Mouse (Mus musculus): ENCODE results near the gene Qrich2. TPM values are rescaled to one million over a fixed set of nuclear protein-coding genes. Genes with fewer than 3 reads are reported as not detected.
A peak's percentile ranks its signal among the peaks of the same experiment; 100 is the strongest.
"Not testable (repeated sequence)": the region's sequence is repeated elsewhere in the genome, so short reads cannot be mapped to it uniquely, and the experiment has no call there.

Gene Qrich2
- total RNA-seq, 2 experiments from 2014 or later = 0.07 TPM; not detected in 1

DNA sequence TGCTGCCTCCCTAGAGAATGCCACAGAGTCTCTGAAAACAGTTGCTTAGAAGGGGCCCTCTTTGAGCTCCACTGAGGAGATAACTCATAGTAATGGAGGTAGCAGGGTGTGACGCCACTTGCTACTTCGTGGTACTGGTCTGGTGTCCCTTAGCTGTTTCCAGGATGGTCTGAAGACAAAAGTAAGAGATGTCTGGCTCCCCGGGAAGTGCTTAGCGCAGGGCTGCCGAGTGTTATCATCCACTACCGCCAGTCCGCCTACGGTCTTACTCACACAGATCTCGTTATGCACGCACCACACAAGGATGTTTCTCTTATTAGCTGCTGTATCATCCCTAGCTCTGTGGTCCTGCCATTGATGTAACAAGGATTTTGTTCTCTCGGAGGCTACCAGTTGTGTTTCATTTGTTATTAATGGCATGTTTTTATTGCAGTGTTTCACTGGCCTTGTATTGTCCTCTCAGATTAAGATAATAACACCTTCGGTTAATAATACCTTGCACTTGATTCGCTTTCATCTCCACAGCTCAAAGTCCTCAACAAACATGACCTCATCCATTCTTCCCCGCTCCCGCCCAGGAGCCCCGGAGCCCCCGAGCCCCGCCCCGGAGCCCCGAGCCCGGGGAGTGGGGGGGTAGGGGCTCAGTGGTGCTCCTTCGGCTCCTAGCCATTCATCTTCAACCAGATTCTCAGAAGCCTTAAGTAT, 35.2 kb downstream of the Qrich2 start:
- DNase-seq (ENCODE audit: low spot score in 2 of 2) = no peak

DNA sequence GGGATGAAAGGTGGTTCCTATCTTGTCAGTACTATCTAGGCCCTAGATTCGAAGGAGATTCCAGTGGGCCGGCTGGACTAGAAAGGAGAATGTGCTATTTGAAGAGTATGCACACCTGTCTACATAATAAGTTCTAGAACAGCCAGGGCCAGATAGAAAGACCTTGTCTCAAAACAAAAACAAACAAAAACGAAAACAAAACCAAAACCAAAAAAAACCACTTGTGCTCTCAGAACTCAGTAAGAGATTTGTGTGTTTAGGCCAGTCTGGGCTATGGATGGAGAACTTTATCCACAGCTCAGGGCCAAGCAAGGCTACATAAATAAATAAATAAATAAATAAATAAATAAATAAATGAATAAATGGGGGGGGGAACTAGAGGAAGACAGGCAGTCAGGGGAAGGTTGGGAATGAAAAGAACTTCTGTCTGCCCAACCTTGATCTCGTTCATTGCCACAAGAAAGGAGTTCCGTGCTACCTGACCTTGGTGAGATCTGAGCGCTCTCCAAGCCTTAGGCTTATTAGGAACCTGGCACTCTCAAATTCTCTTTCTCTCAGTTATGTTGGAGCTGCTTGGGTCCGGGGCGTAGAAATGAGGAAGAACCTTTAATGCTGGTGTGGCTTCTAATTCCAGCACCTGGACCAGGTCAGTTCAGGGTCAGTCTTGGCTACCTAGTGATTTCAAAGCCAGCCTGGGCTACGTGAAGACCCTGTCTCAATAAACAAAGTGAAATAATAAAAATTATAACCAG, 36.0 kb downstream of the Qrich2 start:
- DNase-seq (ENCODE audit: low spot score in 2 of 2) = no peak

DNA sequence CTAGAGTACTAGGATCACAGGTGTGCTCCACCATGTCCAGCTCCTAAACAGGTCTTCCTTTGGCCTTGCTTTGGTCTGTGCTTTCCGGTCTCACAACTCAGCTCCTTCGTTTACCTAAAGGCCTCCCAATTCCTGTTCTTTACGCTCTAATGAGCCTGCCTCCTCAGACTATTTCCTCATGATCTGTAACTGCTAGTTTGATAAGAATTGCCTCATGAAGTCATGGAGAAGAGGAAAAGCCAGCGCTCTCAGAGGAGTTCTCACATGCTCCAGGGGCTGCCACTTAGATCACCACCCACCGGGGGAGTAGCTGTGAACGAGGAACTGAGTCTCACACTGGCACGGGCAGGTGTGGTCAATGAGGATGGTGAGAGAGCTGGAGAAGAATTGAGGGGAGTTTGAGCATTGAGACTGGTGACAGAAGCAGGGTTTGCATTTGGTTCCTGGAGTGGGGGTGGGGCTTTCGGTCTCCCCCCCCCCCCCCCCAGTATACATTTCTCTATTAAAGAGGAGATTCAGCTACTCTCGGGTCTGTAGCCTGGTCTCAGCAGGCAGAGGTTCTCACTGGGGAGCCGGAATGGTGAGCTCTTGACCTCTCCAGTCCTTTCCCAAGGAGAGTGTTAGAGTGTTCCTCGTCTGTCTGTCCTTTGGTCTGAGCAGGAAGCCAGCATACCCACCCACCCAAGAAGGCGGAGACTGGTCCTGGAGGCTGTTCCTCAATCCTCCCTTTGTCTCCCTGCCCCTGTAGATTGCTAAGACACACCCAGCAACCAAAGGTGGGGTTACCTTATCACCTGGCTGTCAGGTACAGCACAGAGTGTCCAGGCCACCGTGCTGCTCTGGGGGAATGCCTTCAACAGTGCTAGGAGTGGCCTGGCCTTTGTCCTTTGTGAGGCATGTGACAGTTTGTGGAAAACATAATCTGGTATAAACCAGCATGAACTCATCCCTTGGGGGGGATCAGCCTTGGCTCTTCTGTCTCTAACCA, 36.9 kb downstream of the Qrich2 start:
- no peak for DNase-seq (ENCODE audit: low spot score in 2 of 2)

- no peak for DNase-seq (ENCODE audit: low spot score in 2 of 2)
These were observed 39.0 kb downstream of the Qrich2 start for GRCm38 (mm10) chr11:116426852-116427575.

DNA sequence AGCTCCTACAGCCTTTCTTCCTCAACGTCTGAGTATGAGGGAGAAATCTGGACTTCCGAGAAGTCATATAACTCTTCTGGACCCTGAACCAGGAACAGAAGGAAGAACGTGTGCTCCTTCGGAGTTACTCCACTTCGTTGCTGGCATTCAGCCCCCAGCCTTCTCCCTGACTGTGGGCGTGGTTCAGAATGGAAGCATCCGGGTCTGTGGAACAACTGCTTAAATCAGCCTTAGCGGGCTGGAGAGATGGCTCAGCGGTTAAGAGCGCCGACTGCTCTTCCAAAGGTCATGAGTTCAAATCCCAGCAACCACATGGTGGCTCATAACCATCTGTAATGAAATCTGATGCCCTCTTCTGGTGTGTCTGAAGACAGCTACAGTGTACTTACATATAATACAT, 39.7 kb downstream of the Qrich2 start:
- DNase-seq (ENCODE audit: low spot score in 2 of 2) = not testable (repeated sequence)

- no peak for DNase-seq (ENCODE audit: low spot score in 2 of 2)
These were observed 41.2 kb downstream of the Qrich2 start for GRCm38 (mm10) chr11:116424621-116425407.

DNA sequence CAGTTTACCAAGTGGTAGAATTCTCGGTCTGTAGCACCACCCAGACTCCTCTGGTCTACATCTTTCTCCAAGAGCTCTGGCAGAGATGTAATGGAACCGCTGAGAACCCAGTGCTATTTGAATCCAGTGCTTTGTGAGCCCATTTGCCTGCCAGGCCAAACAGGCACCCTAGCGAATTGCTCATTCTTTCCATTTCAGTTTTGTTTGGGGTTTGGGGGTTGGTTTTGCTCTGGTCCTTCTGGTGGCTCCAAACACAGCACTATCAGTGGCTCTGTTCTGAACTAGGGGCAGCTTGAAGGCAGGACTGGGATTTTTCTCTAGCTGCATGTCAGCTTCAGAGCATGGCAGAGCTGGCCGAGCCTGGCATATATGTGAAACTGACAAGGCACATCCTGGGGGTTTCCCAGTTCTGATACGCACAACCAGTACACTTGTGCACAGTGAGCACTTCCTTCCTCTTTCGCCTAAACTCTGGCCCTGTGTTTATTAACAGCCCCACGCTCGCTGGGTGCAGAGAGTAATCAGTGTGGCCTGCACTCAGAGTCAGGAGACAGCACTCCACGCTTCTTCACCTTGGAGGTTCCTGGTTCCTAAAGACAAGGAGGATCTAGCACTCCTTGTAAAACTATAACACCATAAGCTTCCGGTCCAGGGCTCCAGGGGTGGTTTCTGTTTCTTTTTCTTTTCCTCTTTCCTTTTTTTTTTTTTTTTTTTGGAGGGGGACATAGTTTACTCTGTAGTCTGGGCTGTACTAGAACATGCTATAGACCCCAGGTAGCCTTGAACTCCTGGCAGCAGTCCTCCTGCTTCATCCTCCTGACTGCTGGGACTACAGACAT, 42.0 kb downstream of the Qrich2 start:
- no peak for DNase-seq (ENCODE audit: low spot score in 2 of 2)

GRCm38 (mm10) chr11:116423214-116423613, 42.8 kb downstream of the Qrich2 start:
- no peak for DNase-seq (ENCODE audit: low spot score in 2 of 2)

DNA sequence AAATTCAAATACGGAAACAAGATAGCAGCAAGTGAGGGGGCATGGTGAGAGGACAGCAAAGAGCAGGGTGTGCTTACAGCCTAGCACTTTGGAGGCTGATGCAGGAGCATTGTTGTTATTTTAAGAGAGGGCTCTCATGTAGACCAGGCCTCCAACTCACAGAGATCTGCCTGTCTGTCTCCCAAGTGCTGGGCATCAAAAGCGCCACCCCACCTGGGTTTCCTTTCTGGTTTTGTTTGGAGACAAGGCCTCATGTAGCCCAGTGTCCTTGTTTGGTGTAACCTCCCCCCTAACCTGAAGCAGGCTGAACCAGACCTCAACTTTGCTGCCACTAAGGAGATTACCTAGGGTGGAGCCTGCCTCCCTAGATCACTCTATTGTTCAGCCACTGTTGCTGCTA, 43.5 kb downstream of the Qrich2 start:
- DNase-seq (ENCODE audit: low spot score in 2 of 2) = no peak

DNA sequence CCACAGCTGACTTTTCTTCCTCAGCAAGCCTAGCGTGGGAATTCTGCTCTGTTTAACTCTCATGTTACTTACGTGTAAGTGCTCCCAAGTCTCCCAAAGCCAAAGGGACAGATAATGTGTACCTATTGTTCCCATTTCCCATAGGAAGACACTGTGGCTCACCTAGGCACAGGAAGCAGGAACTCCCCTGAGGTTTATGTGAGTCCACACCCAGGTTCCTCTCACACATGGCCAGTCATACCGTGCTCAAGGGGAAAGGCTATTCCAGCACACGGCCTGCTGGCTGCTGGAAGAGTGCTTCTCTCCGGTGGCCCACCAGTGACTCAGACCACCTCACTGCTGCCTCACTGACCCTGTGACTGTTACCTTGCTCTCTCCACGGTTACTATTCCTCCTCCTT, 44.9 kb downstream of the Qrich2 start:
- no peak for DNase-seq (ENCODE audit: low spot score in 2 of 2)

- DNase-seq (ENCODE audit: low spot score in 2 of 2) = no peak
These were observed 47.1 kb downstream of the Qrich2 start for GRCm38 (mm10) chr11:116418841-116419462.

- no peak for DNase-seq (ENCODE audit: low spot score in 2 of 2)
These were observed 47.7 kb downstream of the Qrich2 start for GRCm38 (mm10) chr11:116418194-116418840.

DNA sequence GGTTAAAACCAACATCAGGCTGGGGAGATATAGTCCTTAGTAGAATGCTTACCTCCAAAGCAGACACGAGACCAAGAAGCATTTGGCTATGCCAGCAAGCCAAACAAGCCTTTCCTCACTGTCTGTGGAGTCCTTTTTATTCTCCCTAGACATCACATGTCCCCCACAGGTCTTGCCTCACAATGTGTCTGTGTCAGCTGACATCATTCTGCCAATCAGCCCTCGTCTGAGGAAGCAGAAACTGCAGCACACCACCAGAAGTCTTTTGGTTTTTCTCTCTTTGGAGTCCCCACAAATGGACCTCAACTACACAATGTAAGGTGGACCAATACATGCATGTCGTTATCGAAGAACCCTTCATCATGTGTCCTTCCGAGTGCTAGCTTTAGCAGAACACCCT, 49.0 kb downstream of the Qrich2 start:
- no peak for DNase-seq (ENCODE audit: low spot score in 2 of 2)

DNA sequence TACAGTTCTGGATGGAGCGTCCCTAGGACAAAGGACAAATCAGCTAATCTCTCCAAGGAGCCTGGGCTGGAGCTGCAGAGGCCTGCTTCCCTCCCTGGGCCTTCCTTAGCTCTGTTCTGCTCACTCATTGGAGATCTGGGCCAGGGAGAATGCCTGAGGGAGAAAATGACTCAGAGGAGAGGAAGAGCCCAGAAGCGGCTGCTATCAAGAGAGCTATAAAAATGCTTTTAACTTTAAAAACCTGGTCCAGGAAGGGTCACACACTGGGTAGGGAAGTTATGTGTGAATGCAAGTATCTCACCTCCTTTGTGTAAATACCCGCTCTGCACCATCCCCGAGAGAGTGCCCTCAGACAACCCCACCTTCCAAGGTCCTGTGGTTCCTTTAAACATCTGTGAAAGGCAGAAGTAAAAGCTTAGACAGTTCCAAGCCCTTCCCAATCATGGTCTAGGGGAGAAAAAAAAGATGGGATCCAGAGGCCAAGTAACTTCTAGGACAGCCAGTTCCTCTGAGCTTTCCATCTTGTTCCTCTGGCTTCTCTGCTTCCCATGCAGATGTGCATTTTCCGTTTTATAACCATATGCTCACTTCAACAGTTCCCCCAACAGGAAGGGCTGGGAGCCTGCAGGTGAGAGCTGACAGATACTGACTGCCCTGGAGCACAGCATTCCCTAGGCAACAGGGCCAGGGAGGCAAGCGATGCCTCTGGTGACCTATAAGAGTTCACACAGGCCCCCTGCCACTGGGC, 49.7 kb downstream of the Qrich2 start:
- DNase-seq (ENCODE audit: low spot score in 2 of 2) = no peak

DNA sequence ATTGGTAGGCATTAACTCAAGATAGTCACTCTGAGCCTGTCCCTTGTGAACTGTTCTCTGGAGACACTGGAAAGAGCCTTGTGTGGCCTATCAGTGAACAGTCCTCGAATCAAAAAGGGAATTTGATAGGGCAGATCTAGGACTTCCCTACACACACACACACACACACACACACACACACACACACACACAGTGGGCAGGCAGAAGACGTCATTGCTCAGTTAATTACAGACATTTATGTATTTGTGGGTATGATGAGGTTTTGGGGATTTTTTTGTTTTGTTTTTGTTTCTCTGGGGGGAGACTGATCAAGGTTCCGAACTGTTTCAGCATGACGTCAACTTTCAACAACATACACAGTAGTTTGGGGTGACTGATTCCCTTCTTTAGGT, 52.4 kb downstream of the Qrich2 start:
- no peak for DNase-seq (ENCODE audit: low spot score in 2 of 2)

- DNase-seq (ENCODE audit: low spot score in 2 of 2) = peak; percentile 90 to 91
These were observed 53.0 kb downstream of the Qrich2 start, which contains the start of gene Rnf157 for GRCm38 (mm10) chr11:116412904-116413630. Gene Rnf157, minus strand, starts transcription at chr11:116413032.

Data from layer of hippocampus, postnatal 14 days (tissue).